Mouse (Mus musculus) kidney, adult 2 months (tissue): Measurements from ENCODE around the gene Gm20716. TPM values are rescaled to one million over a fixed set of nuclear protein-coding genes. Genes with fewer than 3 reads are reported as not detected.

ENCODE experiments used
- DNase-seq: peaks from one replicate; pipeline ENCODE4 v3.0.0; 2021
- H3K27ac ChIP-seq: fragments of 200-500 bp; 2 replicates; pipeline ENCODE4 v1.5.1; 2012; ENCODE audit warnings: low read depth, low read length, control low read depth, inconsistent platforms; ENCODE audit not compliant: insufficient read depth
- H3K27me3 ChIP-seq: fragments of 200-500 bp; replicated peaks from 2 replicates; pipeline ENCODE4 v1.6.1; 2012; ENCODE audit warnings: mild to moderate bottlenecking, moderate library complexity, low read length, inconsistent platforms; ENCODE audit not compliant: control insufficient read depth, insufficient read depth
- H3K36me3 ChIP-seq: fragments of 200-500 bp; 2 replicates; pipeline ENCODE4 v1.6.1; 2012; ENCODE audit warnings: mild to moderate bottlenecking, moderate library complexity, low read length, inconsistent platforms; ENCODE audit not compliant: control insufficient read depth, insufficient read depth
- H3K4me1 ChIP-seq: fragments of 200-500 bp; 2 replicates; pipeline ENCODE4 v1.6.1; 2011; ENCODE audit warnings: low read length; ENCODE audit not compliant: control insufficient read depth, insufficient read depth
- H3K4me3 ChIP-seq: fragments of 200-500 bp; 2 replicates; pipeline ENCODE4 v1.5.1; 2011; ENCODE audit warnings: mild to moderate bottlenecking, low read depth, low read length, control low read depth; ENCODE audit not compliant: insufficient read depth
- CTCF ChIP-seq: fragments of 200-500 bp; conservative IDR thresholded peaks from 2 replicates; pipeline ENCODE4 v1.5.1; 2011; ENCODE audit warnings: low read depth, mild to moderate bottlenecking, control low read depth, low read length, moderate library complexity, mixed read lengths; ENCODE audit not compliant: insufficient read depth, insufficient read length
- POLR2A ChIP-seq: fragments of 200-500 bp; IDR thresholded peaks from one replicate; pipeline ENCODE4 v1.6.1; 2011; ENCODE audit warnings: low read depth, low read length, control low read depth
- WGBS: fragments of 180-500 bp; shearing (Covaris S2); methylation state at CpG from one replicate; pipeline ENCODE4 v1.1.7; 2018; 5-methylcytosine and 5-hydroxymethylcytosine counted together
- polyA plus RNA-seq: library from polyadenylated mRNA; depleted of rRNA; stranded (reverse); fragments of >200 nt; gene quantifications from 2 replicates; pipeline ENCODE4 v1.2.3, GENCODE M21; 2012; rRNA removed

The Gm20716 gene
- polyA plus RNA-seq = 3.4 and 8.5 TPM in 2 replicates

DNA sequence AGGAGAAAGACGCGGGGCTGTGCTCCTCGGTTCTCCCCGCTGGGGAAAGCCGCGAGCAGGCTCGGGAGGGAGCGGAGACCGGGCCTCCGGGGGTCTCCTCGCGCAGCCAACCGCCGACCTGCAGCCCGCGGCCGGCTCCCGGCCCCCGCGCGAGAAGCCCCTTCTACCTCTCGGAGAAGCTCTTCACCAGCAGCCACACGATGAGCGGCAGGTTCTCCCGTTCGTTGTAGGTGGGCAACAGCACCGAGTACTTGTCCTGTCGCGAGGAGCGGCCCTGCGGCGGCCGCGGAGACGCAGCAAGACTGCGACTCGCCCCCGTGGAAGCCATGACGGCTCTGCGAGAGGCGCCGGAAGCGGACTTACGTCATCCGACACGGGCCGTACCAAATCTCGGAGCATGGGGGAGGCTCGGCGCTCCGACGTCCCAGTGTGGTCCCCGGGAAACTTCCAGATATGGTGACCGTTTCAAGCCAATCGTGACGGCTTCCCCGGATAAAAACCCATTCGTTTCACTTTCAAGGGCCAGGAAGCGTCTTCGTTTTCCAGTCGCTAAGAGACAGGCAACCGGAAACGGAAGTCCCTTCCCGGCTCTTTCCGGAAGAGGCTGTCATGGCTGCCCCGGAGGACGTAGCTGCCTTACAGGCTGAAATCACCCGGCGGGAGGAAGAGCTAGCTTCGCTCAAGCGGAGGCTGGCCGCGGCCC, at the start of gene Gm20716, which contains the start of the genes Dpm1 and Mocs3:
Gm20716 (minus strand) TSS at position 339 of the 703 bp plus-strand sequence.
Dpm1 (minus strand) TSS at position 566 of the 703 bp plus-strand sequence.
Mocs3 (plus strand) TSS at position 597 of the 703 bp plus-strand sequence.
- no peak for TF ChIP-seq CTCF
- peak; percentile 69 for TF ChIP-seq POLR2A

DNA sequence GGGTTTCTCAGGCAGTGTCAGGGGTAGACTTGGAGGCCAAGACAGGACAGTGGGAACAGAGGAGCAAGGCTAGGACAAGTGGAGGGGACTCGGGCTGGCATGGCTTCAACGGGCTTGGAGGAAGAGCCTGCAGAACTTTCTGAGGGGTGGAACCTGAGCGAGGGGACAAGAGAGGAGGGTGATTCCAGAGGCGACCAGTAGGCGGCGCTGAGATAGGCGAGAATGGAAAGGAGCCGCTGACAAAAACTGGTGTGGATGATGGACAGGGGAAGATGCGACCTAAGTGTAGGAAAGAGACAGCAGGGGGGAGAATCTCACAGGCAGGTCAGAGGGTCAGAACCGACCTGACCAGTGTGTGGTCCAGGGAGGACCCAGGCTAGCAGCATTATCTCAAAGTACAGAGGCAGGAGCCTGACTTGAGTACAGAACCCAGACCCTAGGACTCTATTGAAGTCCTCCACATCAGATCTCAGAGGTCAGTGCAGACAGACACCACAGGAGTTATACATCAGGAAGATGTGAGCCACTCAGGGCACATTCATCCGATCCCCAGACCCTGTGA, 44.3 kb upstream of the Gm20716 start:
- TF ChIP-seq CTCF (peak; percentile 74), POLR2A (no peak)
- Histone ChIP-seq H3K4me1 (no peaks in the 10 kb centered on the region), H3K27ac (no peak overlapping the region), H3K27me3 (no peaks in the 10 kb centered on the region), H3K4me3 (no peak overlapping the region), H3K36me3 (no peaks in the 10 kb centered on the region)
- WGBS = 12% methylated on average over 11 of the region's 11 CpGs
- peak; percentile 55 for DNase-seq

More for the DNA sequence above, at the start of gene Gm20716, which contains the start of the genes Dpm1 and Mocs3:
- Histone ChIP-seq H3K36me3 (no peaks in the 10 kb centered on the region; the same call in 1 of the 2 replicates), H3K4me1 (peaks cover 17% of the 10 kb centered on the region), H3K27ac (peak within 1 kb of the TSS; percentile 95), H3K4me3 (peak within 1 kb of the TSS; percentile 63), H3K27me3 (no peaks in the 10 kb centered on the region)
- peak; percentile 92 for DNase-seq
- under 1% methylated on average over 73 of the region's 73 CpGs for WGBS

DNA sequence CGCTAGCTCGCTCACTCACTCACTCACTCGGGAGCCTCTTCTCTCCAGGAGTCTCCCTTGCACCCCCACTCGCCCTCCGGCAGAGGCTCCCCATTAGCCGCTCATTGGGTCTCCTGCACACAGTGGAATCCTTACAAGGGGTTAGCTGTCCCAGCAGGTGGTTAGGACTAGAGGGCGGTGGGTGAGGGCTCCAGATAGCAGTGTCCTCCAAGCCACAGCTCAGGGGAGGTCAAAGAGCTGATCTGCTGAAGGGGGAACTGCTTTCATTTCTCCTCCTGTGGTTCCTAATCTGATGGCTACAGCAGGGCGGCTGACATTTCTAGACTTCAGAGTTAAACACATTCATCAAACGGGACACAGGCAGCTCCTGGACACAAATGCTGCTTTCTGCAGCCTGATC, 43.2 kb upstream of the Gm20716 start:
- no peak for TF ChIP-seq POLR2A
- no peak for TF ChIP-seq CTCF
- Histone ChIP-seq H3K27ac (no peak overlapping the region), H3K4me1 (no peaks in the 10 kb centered on the region), H3K27me3 (no peaks in the 10 kb centered on the region), H3K36me3 (no peaks in the 10 kb centered on the region), H3K4me3 (no peak overlapping the region)
- no peak for DNase-seq
- 59% methylated on average over 9 of the region's 9 CpGs for WGBS

DNA sequence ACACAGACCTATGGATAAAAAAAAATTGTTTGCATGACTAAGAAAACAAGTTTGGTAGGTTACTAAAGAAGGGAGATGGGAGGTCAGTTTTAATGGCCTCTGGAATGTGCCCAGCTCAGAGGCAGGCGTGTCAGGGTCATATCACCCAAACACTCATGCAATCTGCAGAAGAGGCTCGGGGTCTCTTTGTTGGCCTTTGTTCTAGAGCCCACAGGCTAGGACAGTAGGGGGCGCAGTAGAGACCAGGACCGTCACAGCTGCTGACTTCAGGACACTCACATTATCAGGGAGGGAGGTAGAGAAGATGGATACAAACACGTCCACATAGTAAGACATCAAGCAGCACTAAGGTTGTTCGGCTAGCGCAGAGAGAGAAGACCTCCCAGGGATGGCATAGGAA, 37.9 kb upstream of the Gm20716 start:
- H3K4me3 ChIP-seq = no peak overlapping the region
- H3K36me3 ChIP-seq = no peaks in the 10 kb centered on the region
- H3K4me1 ChIP-seq = no peaks in the 10 kb centered on the region
- no peaks in the 10 kb centered on the region for H3K27me3 ChIP-seq
- peak; percentile 19 for DNase-seq
- TF ChIP-seq CTCF (peak; percentile 44), POLR2A (no peak)
- no peak overlapping the region for H3K27ac ChIP-seq
- 44% methylated on average over 7 of the region's 7 CpGs for WGBS

DNA sequence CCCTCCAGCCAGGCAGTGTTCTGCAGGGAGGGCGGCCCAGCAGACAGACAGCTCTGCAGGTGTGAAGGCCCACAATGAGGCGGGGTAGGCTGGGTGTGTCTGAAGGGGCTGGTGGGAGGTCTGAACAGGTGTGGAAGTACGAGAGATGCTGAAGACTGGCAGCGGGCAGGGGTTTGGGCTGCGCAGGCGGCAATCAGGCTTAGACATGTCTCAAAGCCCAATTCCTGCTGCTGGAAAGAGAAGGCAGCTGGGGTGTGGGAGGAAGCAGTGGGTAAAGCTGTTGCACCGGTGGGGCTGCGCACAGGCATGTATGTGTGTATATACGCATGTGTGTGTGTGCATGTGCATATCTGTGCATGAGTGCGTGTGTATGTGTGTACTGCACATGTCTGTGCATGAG, 30.7 kb upstream of the Gm20716 start:
- no peak for DNase-seq
- H3K4me1 ChIP-seq = no peaks in the 10 kb centered on the region
- H3K27ac ChIP-seq = no peak overlapping the region
- H3K4me3 ChIP-seq = no peak overlapping the region
- TF ChIP-seq POLR2A (no peak), CTCF (no peak)
- H3K36me3 ChIP-seq = no peaks in the 10 kb centered on the region
- 95% methylated on average over 10 of the region's 10 CpGs for WGBS
- no peaks in the 10 kb centered on the region for H3K27me3 ChIP-seq

DNA sequence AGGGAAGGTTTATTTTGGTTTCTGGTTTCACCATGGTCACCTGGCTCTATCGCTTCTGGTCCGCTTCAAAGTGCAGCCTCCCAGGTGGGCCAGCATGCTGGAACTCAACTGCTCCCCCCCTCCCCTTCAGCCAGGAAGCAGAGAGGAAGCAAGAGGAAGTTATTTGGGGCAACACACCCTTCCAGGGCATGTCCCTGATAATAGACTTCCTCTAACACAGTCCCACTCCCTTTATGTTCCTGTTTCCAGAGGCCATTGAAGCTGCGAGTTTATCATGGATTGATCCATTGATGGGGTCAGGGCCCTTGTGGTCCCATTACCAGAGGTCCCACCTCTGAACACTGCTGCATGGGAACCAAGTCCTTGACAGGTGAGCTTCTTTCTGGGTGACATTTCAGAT, 30.0 kb upstream of the Gm20716 start:
- no peaks in the 10 kb centered on the region for H3K27me3 ChIP-seq
- no peaks in the 10 kb centered on the region for H3K4me1 ChIP-seq
- TF ChIP-seq POLR2A = no peak
- no peak for TF ChIP-seq CTCF
- H3K4me3 ChIP-seq = no peak overlapping the region
- no peak for DNase-seq
- 78% methylated on average over 3 of the region's 3 CpGs for WGBS
- no peak overlapping the region for H3K27ac ChIP-seq
- no peaks in the 10 kb centered on the region for H3K36me3 ChIP-seq

DNA sequence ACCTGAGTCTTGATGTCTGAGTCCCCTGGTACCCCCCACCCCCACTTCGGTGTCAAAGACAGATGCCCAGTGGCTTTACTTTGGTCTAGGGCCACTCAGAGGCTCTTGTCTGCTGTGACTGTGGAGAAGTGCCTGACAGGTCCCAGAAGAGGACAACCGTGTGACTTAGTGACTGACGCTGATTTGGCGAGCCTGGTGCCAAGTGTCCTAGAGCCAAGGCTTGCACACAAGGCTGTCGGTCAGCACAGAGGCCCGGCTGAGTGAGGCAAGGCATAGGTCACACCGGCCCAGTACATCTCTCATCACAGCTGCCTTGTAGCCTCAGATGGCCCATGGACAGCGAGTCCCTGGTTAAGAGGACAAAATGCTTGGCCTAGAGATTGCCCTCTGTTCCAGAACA, 28.9 kb upstream of the Gm20716 start:
- 80% methylated on average over 8 of the region's 8 CpGs for WGBS
- Histone ChIP-seq H3K36me3 (no peaks in the 10 kb centered on the region), H3K27me3 (no peaks in the 10 kb centered on the region), H3K27ac (no peak overlapping the region), H3K4me3 (no peak overlapping the region), H3K4me1 (no peaks in the 10 kb centered on the region)
- DNase-seq = peak; percentile 26
- TF ChIP-seq CTCF (no peak), POLR2A (no peak)
